Mouse (Mus musculus) lung, embryonic 14.5 days (tissue): Measurements from ENCODE around the gene Rbck1. TPM values are rescaled to one million over a fixed set of nuclear protein-coding genes. Genes with fewer than 3 reads are reported as not detected.

Source experiments
- ATAC-seq: fragments of 200-750 bp; cut with Nextera tagmentation; 2 replicates; pipeline ENCODE4 v1.8.0; 2017; ENCODE audit warnings: mild to moderate bottlenecking, moderate TSS enrichment, moderate library complexity; ENCODE audit not compliant: insufficient read depth
- DNase-seq: peaks from one replicate; pipeline ENCODE4 v3.0.0-alpha.2; 2015
- H3K27ac ChIP-seq: fragments of 300-500 bp; sonication (generic); 2 replicates; pipeline ENCODE4 v1.5.1; 2014; ENCODE audit warnings: low read depth, mild to moderate bottlenecking, moderate library complexity
- H3K27me3 ChIP-seq: fragments of 300-500 bp; sonication (generic); 2 replicates; pipeline ENCODE4 v1.6.1; 2014; ENCODE audit warnings: low read length, control low read depth; ENCODE audit not compliant: insufficient read depth
- H3K36me3 ChIP-seq: fragments of 300-500 bp; sonication (generic); 2 replicates; pipeline ENCODE4 v1.6.1; 2014; ENCODE audit warnings: control low read depth; ENCODE audit not compliant: insufficient read depth
- H3K4me1 ChIP-seq: fragments of 300-500 bp; sonication (generic); 2 replicates; pipeline ENCODE4 v1.6.1; 2014; ENCODE audit warnings: antibody characterized with exemption, control low read depth; ENCODE audit not compliant: insufficient read depth
- H3K4me2 ChIP-seq: fragments of 300-500 bp; sonication (generic); 2 replicates; pipeline ENCODE4 v1.6.1; 2014; ENCODE audit warnings: mild to moderate bottlenecking
- H3K4me3 ChIP-seq: fragments of 300-500 bp; sonication (generic); 2 replicates; pipeline ENCODE4 v1.5.1; 2014; ENCODE audit warnings: low read depth, low read length
- H3K9ac ChIP-seq: fragments of 300-500 bp; sonication (generic); 2 replicates; pipeline ENCODE4 v1.6.1; 2014
- H3K9me3 ChIP-seq: fragments of 300-500 bp; sonication (generic); 2 replicates; pipeline ENCODE4 v1.6.1; 2016; ENCODE audit warnings: low read depth, low read length, control low read depth
- CTCF ChIP-seq: IDR thresholded peaks from 2 replicates; pipeline ENCODE4 v1.5.1; 2016; ENCODE audit warnings: antibody characterized with exemption, low read depth
- WGBS: fragments of 180-500 bp; shearing (Covaris S2); extraction: QIAGEN DNeasy Blood & Tissue Kit; methylation state at CpG from one replicate; pipeline ENCODE4 v1.1.7; 2014; 5-methylcytosine and 5-hydroxymethylcytosine counted together
- polyA plus RNA-seq: library from polyadenylated mRNA; unstranded; fragments of >200 nt; fragmentation: Nextera tagmentation; extraction: Ambion mirVana; gene quantifications from 2 replicates; pipeline ENCODE4 v1.2.1, GENCODE M21; 2014

Rbck1 gene
- polyA plus RNA-seq, 1 experiment from 2014 or later: 92.8 TPM

DNA sequence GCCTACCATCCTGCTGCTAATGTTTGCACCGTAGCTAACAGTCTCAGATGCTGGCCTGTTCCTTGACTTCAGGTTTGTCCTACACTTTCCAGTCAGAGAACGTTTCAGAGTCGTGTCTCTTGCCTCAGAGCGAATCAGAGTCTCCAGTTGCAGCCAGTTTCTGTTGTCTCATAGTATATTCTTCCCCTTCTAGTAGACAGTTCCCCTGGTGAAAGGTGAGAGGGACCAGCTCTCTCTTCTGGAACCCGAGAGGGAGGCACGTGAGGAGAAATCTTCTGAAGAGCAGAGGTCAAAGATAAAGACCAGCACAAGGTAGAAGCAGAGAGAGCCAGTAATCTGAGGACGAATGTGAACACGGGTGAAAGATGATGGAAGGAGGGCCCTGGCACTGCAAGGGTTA, 44.4 kb downstream of the Rbck1 start:
- no peak for TF ChIP-seq CTCF
- Histone ChIP-seq H3K27ac (no peak overlapping the region), H3K9me3 (no peaks in the 10 kb centered on the region), H3K4me3 (no peak overlapping the region), H3K27me3 (no peaks in the 10 kb centered on the region), H3K36me3 (peaks cover 35% of the 10 kb centered on the region), H3K9ac (no peak overlapping the region), H3K4me2 (no peak overlapping the region), H3K4me1 (no peaks in the 10 kb centered on the region)
- no peak for DNase-seq
- no peak for ATAC-seq
- 65% methylated on average over 8 of the region's 8 CpGs for WGBS

DNA sequence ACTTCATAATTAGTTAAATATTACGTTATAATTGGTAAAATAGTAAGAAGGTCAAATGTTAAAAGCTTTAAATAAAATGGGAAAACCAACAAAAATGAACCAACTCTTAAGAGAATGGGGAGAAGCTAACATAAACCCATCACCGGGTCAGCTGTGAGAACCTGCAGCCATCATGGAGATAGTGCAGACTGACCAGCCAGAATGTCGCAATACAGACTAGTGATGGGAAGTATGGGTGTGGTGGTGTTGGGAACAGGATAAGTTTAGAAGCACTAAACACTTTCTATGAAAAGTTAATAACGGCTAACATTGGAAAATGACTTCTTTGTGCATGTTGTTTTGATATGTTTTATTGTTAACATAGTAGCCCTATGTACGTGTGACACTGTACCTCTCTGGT, 44.9 kb downstream of the Rbck1 start:
- peaks cover 39% of the 10 kb centered on the region for H3K36me3 ChIP-seq
- no peak overlapping the region for H3K9ac ChIP-seq
- H3K4me3 ChIP-seq: no peak overlapping the region
- TF ChIP-seq CTCF: no peak
- no peaks in the 10 kb centered on the region for H3K4me1 ChIP-seq
- H3K4me2 ChIP-seq: no peak overlapping the region
- H3K9me3 ChIP-seq: no peaks in the 10 kb centered on the region
- DNase-seq (no peak), ATAC-seq (no peak)
- WGBS: 90% methylated on average over 5 of the region's 5 CpGs
- no peaks in the 10 kb centered on the region for H3K27me3 ChIP-seq
- H3K27ac ChIP-seq: no peak overlapping the region

DNA sequence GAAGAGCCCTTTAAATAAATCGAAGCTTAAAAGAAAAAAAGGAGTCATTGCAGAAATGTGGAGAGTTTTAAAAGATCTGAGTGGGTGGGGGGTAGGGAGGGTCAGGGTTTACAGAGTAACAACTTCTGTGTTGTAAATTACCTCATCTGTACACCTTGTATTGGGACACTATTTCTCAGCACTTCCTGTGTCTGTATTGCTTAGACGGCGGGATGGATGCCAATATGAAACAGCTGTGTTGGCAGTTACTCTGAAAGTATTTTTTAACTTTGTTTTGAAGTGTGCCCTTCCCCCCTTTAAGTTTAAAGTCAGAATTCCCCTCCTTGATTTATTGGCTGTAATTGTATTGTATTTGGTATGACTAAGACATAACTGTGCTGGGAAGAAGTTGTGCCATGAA, 51.0 kb downstream of the Rbck1 start:
- ATAC-seq (no peak), DNase-seq (peak; percentile 27)
- Histone ChIP-seq H3K4me2 (no peak overlapping the region), H3K9me3 (no peaks in the 10 kb centered on the region), H3K36me3 (peaks cover 75% of the 10 kb centered on the region), H3K27me3 (no peaks in the 10 kb centered on the region), H3K9ac (no peak overlapping the region), H3K4me3 (no peak overlapping the region), H3K27ac (no peak overlapping the region), H3K4me1 (no peaks in the 10 kb centered on the region)
- TF ChIP-seq CTCF: no peak
- 72% methylated on average over 3 of the region's 3 CpGs for WGBS

DNA sequence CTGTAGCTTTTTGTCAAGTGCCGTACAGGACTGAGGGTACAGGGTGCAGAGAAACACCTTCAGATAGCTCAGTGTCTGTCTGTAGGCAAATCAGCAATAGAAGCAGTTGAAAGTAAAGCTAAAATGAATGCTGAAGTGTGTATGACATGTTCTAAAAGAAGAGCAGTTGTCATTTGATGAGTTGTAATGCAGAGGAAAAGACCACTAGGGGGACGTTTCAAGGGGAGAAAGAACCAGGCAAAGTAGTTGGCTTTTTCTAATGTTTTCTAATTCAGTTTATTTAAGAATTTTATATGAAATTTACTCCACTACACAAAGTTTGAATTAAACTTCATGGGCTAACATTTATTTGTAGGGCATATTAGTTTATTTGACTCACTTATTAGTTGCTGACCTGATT, 58.8 kb downstream of the Rbck1 start:
- no peaks in the 10 kb centered on the region for H3K27me3 ChIP-seq
- H3K36me3 ChIP-seq: peaks cover 80% of the 10 kb centered on the region
- H3K4me1 ChIP-seq: no peaks in the 10 kb centered on the region
- no peak overlapping the region for H3K4me3 ChIP-seq
- H3K27ac ChIP-seq: no peak overlapping the region
- H3K4me2 ChIP-seq: no peak overlapping the region
- no peaks in the 10 kb centered on the region for H3K9me3 ChIP-seq
- ATAC-seq (no peak), DNase-seq (peak; percentile 28)
- no peak overlapping the region for H3K9ac ChIP-seq
- TF ChIP-seq CTCF: peak; percentile 35; the same call in 1 of the 2 replicates
- WGBS: 71% methylated on average over 2 of the region's 2 CpGs

Other genes with a start within 250 kb of the Rbck1 start
- 5.6 and 6.6 TPM in 2 replicates for gene Srxn1, start 227.1 kb downstream of the Rbck1 start, polyA plus RNA-seq
- gene Tcf15, start 189.1 kb downstream of the Rbck1 start, polyA plus RNA-seq: 9.9 and 11.0 TPM in 2 replicates
- 97.1 and 98.2 TPM in 2 replicates for gene Csnk2a1, start 105.8 kb downstream of the Rbck1 start, polyA plus RNA-seq
- gene Tbc1d20, start 38.8 kb downstream of the Rbck1 start, polyA plus RNA-seq: 34.7 and 39.4 TPM in 2 replicates
- 2.2 and 2.7 TPM in 2 replicates for gene Trib3, start 11.4 kb upstream of the Rbck1 start, polyA plus RNA-seq
- 0.26 TPM in 1 of 2 replicates, not detected in the other for gene Nrsn2, start 44.0 kb upstream of the Rbck1 start, polyA plus RNA-seq
- gene Sox12, start 65.4 kb upstream of the Rbck1 start, polyA plus RNA-seq: 17.2 and 19.4 TPM in 2 replicates
- gene Zcchc3, start 82.4 kb upstream of the Rbck1 start, polyA plus RNA-seq: 38.6 and 42.3 TPM in 2 replicates
- gene 6820408C15Rik, start 82.9 kb upstream of the Rbck1 start, polyA plus RNA-seq: 0.53 and 1.3 TPM in 2 replicates
- gene Defb23, start 132.0 kb upstream of the Rbck1 start, polyA plus RNA-seq: not detected in 2 replicates
- not detected in 2 replicates for gene Defb20, start 144.4 kb upstream of the Rbck1 start, polyA plus RNA-seq
- not detected in 2 replicates for gene Defb22, start 157.5 kb upstream of the Rbck1 start, polyA plus RNA-seq
- gene Defb26, start 179.0 kb upstream of the Rbck1 start, polyA plus RNA-seq: not detected in 2 replicates
- gene Defb28, start 185.6 kb upstream of the Rbck1 start, polyA plus RNA-seq: not detected in 2 replicates
- not detected in 2 replicates for gene Defb29, start 207.4 kb upstream of the Rbck1 start, polyA plus RNA-seq
- not detected in 2 replicates for gene Gm17416, start 236.7 kb upstream of the Rbck1 start, polyA plus RNA-seq
- gene Defb21, start 240.1 kb upstream of the Rbck1 start, polyA plus RNA-seq: not detected in 2 replicates
- not detected in 2 replicates for gene Defb19, start 247.7 kb upstream of the Rbck1 start, polyA plus RNA-seq